Mouse (Mus musculus) midbrain, postnatal 0 days (tissue): ENCODE measurements at regions not wholly inside any gene's neighbourhood (a gene's known extent, or its start where the extent isn't known, plus 50 kb on each side); places are given as distances from the start of the nearest gene placed in this dataset.
A peak's percentile ranks its signal among the peaks of the same experiment; 100 is the strongest.

Experiments
- ATAC-seq: fragments of 200-750 bp; cut with Nextera tagmentation; 2 replicates; pipeline ENCODE4 v1.8.0; 2017; ENCODE audit warnings: moderate number of reproducible peaks, mild to moderate bottlenecking, moderate TSS enrichment, moderate library complexity; ENCODE audit not compliant: low FRiP score
- DNase-seq: peaks from one replicate; pipeline ENCODE4 v3.0.0-alpha.2; 2015; ENCODE audit warnings: low spot score
- H3K27ac ChIP-seq: fragments of 300-500 bp; sonication (generic); 2 replicates; pipeline ENCODE4 v1.5.1; 2014; ENCODE audit warnings: low read depth, mild to moderate bottlenecking, low read length, mixed read lengths
- H3K27me3 ChIP-seq: fragments of 300-500 bp; sonication (generic); 2 replicates; pipeline ENCODE4 v1.6.1; 2014; ENCODE audit warnings: low read length, control low read depth, mixed read lengths; ENCODE audit not compliant: insufficient read depth
- H3K36me3 ChIP-seq: fragments of 300-500 bp; sonication (generic); 2 replicates; pipeline ENCODE4 v1.6.1; 2014; ENCODE audit warnings: low read length, control low read depth, mixed read lengths; ENCODE audit not compliant: insufficient read depth
- H3K4me1 ChIP-seq: fragments of 300-500 bp; sonication (generic); 2 replicates; pipeline ENCODE4 v1.6.1; 2014; ENCODE audit warnings: mild to moderate bottlenecking, control low read depth, antibody characterized with exemption, low read length, mixed read lengths; ENCODE audit not compliant: insufficient read depth
- H3K4me2 ChIP-seq: fragments of 300-500 bp; sonication (generic); 2 replicates; pipeline ENCODE4 v1.6.1; 2014; ENCODE audit warnings: low read depth, mild to moderate bottlenecking, low read length, mixed read lengths; ENCODE audit not compliant: poor library complexity, severe bottlenecking
- H3K4me3 ChIP-seq: fragments of 300-500 bp; sonication (generic); 2 replicates; pipeline ENCODE4 v1.5.1; 2014; ENCODE audit warnings: low read depth, mild to moderate bottlenecking, low read length, moderate library complexity
- H3K9ac ChIP-seq: fragments of 300-500 bp; sonication (generic); replicated peaks from 2 replicates; pipeline ENCODE4 v1.6.1; 2014; ENCODE audit warnings: mild to moderate bottlenecking, low read length, moderate library complexity, mixed read lengths; ENCODE audit not compliant: poor library complexity, severe bottlenecking
- H3K9me3 ChIP-seq: fragments of 300-500 bp; sonication (generic); 2 replicates; pipeline ENCODE4 v1.6.1; 2016; ENCODE audit warnings: low read length, control low read depth
- CTCF ChIP-seq: IDR thresholded peaks from 2 replicates; pipeline ENCODE4 v1.5.1; 2016; ENCODE audit warnings: antibody characterized with exemption, mild to moderate bottlenecking
- WGBS: fragments of 180-500 bp; shearing (Covaris S2); extraction: QIAGEN DNeasy Blood & Tissue Kit; methylation state at CpG from one replicate; pipeline ENCODE4 v1.1.7; 2014; 5-methylcytosine and 5-hydroxymethylcytosine counted together

DNA sequence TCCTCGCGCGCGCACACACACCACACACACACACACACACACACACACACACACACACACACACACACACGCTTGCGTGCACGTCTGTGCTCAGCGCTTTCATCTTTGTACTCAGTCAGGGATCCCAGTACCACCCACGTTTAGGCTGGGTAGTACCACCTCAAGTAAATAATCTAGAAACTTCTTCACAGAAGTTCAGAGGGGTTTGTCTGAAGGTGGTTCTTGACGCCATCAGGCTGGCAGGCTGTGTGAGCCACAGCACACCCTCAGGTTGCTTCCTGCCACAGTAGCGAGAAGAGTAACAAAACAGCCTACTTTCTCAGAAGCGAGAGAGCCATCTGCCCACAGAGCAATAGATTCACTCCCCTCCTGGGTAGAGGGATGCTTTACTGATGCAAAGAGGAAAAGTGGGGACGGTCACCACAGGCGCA, 120.7 kb downstream of the Rpl14 start:
- Histone ChIP-seq H3K4me3 (no peak overlapping the region), H3K36me3 (no peaks in the 10 kb centered on the region), H3K27ac (peak overlapping the region; percentile 18; the same call in 1 of the 2 replicates), H3K4me2 (peak overlapping the region; percentile 32; the same call in 1 of the 2 replicates), H3K27me3 (no peaks in the 10 kb centered on the region), H3K9me3 (no peaks in the 10 kb centered on the region), H3K9ac (no peak overlapping the region), H3K4me1 (peaks cover 8% of the 10 kb centered on the region; the same call in 1 of the 2 replicates)
- no peak for DNase-seq
- no peak for ATAC-seq
- WGBS: 19% methylated on average over 14 of the region's 14 CpGs
- no peak for TF ChIP-seq CTCF

DNA sequence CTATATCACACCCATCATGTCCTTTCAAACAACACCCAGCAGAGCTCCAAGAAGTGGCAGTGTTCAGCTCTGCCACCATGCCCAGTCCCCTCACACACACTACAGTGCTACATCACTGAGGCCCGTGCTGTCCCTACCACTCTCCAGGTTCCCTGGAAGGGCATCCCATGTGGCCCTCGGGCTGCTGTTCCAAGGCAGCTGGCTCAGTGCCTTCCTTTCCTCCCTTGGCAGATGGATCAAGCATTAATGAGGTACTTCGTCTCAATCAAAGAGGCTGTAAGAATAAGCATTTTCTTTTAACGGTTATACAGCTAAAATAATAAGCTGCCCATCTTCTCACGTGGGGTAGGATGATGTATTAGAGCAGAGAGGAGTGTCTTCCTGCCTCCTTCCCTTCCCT, 123.2 kb downstream of the Rpl14 start:
- Histone ChIP-seq H3K9ac (no peak overlapping the region), H3K9me3 (no peaks in the 10 kb centered on the region), H3K4me1 (peaks cover 8% of the 10 kb centered on the region; the same call in 1 of the 2 replicates), H3K4me3 (no peak overlapping the region), H3K4me2 (no peak overlapping the region), H3K27me3 (no peaks in the 10 kb centered on the region), H3K27ac (no peak overlapping the region), H3K36me3 (no peaks in the 10 kb centered on the region)
- 46% methylated on average over 5 of the region's 5 CpGs for WGBS
- no peak for TF ChIP-seq CTCF
- ATAC-seq: no peak
- no peak for DNase-seq

DNA sequence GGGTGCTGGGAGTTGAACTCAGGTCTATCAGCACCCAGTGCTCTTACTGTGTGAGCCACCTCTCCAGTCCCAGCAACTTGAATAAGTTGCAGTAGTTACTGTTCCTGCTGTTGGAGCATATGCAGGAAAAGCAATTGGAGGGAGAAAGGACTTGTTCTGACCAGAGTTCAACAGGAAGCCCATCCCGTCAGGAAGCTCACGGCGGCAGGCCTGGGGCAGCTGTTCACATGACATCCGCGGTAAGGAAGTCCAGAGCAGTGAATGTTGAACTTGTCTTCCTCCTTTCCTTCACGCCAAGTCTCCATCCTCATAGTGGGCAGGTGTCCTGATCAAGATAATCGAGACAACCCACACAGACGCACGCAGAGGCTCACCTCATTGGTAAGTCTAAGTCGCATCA, 124.7 kb downstream of the Rpl14 start:
- no peaks in the 10 kb centered on the region for H3K9me3 ChIP-seq
- no peak overlapping the region for H3K9ac ChIP-seq
- 92% methylated on average over 10 of the region's 10 CpGs for WGBS
- TF ChIP-seq CTCF: no peak
- DNase-seq: no peak
- no peak overlapping the region for H3K4me3 ChIP-seq
- ATAC-seq: no peak
- no peak overlapping the region for H3K27ac ChIP-seq
- H3K4me1 ChIP-seq: peaks cover 8% of the 10 kb centered on the region; the same call in 1 of the 2 replicates
- H3K36me3 ChIP-seq: no peaks in the 10 kb centered on the region
- no peaks in the 10 kb centered on the region for H3K27me3 ChIP-seq
- no peak overlapping the region for H3K4me2 ChIP-seq

DNA sequence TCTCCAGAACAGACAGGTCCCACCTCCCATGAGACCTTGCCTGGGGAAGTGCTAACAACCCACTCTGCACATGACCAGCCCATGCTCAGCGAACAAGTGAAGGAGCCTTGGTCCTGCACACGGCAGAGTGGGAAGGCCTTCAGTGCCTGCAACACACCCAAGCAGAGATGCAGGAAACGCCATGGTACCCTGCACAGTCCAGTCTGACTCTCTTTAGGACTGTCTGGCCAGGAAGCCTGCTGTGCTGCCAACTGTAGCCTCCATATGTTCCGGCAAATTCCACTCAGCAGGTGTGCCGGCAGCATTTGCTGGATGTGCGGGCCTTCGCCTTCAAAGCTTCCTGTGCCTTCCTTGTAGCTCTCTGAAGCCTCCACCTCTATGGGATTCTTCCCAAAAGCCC, 126.5 kb downstream of the Rpl14 start:
- WGBS: 79% methylated on average over 7 of the region's 7 CpGs
- no peaks in the 10 kb centered on the region for H3K27me3 ChIP-seq
- ATAC-seq: no peak
- no peak overlapping the region for H3K9ac ChIP-seq
- H3K4me2 ChIP-seq: no peak overlapping the region
- H3K27ac ChIP-seq: no peak overlapping the region
- no peak for TF ChIP-seq CTCF
- H3K36me3 ChIP-seq: no peaks in the 10 kb centered on the region
- peak; percentile 58 for DNase-seq
- no peak overlapping the region for H3K4me3 ChIP-seq
- H3K9me3 ChIP-seq: no peaks in the 10 kb centered on the region
- H3K4me1 ChIP-seq: no peaks in the 10 kb centered on the region

DNA sequence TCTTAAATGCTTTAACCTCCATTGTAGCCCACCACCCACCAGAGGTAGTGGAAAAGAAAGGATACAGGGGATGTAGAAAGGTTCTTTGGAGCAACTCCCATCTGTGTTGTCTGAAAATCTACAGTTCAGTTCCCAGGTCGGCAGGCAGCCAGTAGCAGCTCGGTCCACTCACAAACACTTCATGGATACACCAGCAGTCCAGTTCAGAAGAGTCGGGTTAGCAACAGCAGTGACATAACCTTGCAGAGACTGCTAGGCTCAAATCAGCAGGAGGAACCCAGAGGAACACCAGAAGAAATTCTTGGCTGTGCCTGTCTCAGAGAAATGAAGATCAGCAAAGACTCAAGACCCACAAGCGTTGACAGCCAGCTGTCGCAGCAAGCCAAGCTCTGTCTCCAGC, 128.5 kb downstream of the Rpl14 start:
- H3K9ac ChIP-seq: no peak overlapping the region
- H3K27ac ChIP-seq: no peak overlapping the region
- no peaks in the 10 kb centered on the region for H3K9me3 ChIP-seq
- H3K4me2 ChIP-seq: no peak overlapping the region
- no peak for ATAC-seq
- no peaks in the 10 kb centered on the region for H3K4me1 ChIP-seq
- no peaks in the 10 kb centered on the region for H3K27me3 ChIP-seq
- H3K36me3 ChIP-seq: no peaks in the 10 kb centered on the region
- no peak overlapping the region for H3K4me3 ChIP-seq
- WGBS: 86% methylated on average over 5 of the region's 5 CpGs
- no peak for DNase-seq
- no peak for TF ChIP-seq CTCF

DNA sequence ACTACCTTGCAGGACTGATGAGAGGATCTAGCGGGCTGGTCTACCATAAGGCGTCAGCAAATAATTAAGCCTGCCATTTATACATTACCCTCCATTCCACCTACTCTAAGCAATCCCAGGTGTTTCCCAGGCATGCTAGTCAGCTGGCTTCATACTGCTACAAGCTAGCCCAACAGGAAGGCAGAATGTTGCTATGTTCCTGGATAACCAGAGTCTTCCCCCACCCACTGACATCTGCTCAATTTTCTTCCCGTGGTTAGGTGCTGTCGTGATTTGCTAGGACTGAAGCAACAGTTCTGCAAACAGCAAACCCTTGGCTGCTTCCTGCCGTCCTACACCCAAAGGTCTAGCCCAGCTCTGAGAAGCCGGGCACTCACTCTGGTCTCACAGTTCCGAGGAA, 131.6 kb downstream of the Rpl14 start:
- Histone ChIP-seq H3K36me3 (no peaks in the 10 kb centered on the region), H3K4me3 (no peak overlapping the region), H3K4me2 (no peak overlapping the region), H3K4me1 (no peaks in the 10 kb centered on the region), H3K27ac (no peak overlapping the region), H3K27me3 (no peaks in the 10 kb centered on the region), H3K9ac (no peak overlapping the region), H3K9me3 (no peaks in the 10 kb centered on the region)
- no peak for ATAC-seq
- DNase-seq: no peak
- TF ChIP-seq CTCF: no peak
- WGBS: 83% methylated on average over 7 of the region's 7 CpGs
